Mouse (Mus musculus) right cerebral cortex, postnatal 4 days (tissue): ENCODE measurements around the gene Nepro.
A peak's percentile ranks its signal among the peaks of the same experiment; 100 is the strongest.

Experiments used
- DNase-seq: peaks from one replicate; pipeline ENCODE4 v3.0.0-alpha.2; 2022

Gene Nepro

GRCm38 (mm10) chr16:44724083-44724787, at the start of gene Nepro:
Gene Nepro (plus strand): TSS chr16:44724301.
- peak; percentile 89 for DNase-seq

- DNase-seq = no peak
These were observed 47.7 kb upstream of the Nepro start for GRCm38 (mm10) chr16:44676357-44676756.

GRCm38 (mm10) chr16:44679082-44679481, 45.0 kb upstream of the Nepro start:
- DNase-seq = no peak

- no peak for DNase-seq
These were observed 44.6 kb upstream of the Nepro start for GRCm38 (mm10) chr16:44679503-44679971.

- no peak for DNase-seq
These were observed 43.2 kb upstream of the Nepro start for GRCm38 (mm10) chr16:44680756-44681498.

- DNase-seq = no peak
These were observed 39.5 kb upstream of the Nepro start for GRCm38 (mm10) chr16:44684646-44685045.

GRCm38 (mm10) chr16:44685401-44685800, 38.7 kb upstream of the Nepro start:
- DNase-seq = no peak

GRCm38 (mm10) chr16:44686991-44687718, 36.9 kb upstream of the Nepro start:
- no peak for DNase-seq

- DNase-seq = no peak
These were observed 36.2 kb upstream of the Nepro start for GRCm38 (mm10) chr16:44687719-44688420.

- no peak for DNase-seq
These were observed 35.6 kb upstream of the Nepro start for GRCm38 (mm10) chr16:44688507-44688906.

GRCm38 (mm10) chr16:44690501-44690900, 33.6 kb upstream of the Nepro start:
- DNase-seq = no peak

- DNase-seq = no peak
These were observed 33.0 kb upstream of the Nepro start for GRCm38 (mm10) chr16:44691066-44691465.

- DNase-seq = peak; percentile 60
These were observed 32.5 kb upstream of the Nepro start for GRCm38 (mm10) chr16:44691561-44692141.

GRCm38 (mm10) chr16:44692541-44692940, 31.6 kb upstream of the Nepro start:
- DNase-seq = no peak

- no peak for DNase-seq
These were observed 30.4 kb upstream of the Nepro start for GRCm38 (mm10) chr16:44693695-44694094.

GRCm38 (mm10) chr16:44695214-44695858, 28.8 kb upstream of the Nepro start:
- DNase-seq = no peak

GRCm38 (mm10) chr16:44695859-44696620, 28.1 kb upstream of the Nepro start:
- DNase-seq = no peak

- no peak for DNase-seq
These were observed 26.5 kb upstream of the Nepro start for GRCm38 (mm10) chr16:44697473-44698205.

GRCm38 (mm10) chr16:44701155-44701554, 22.9 kb upstream of the Nepro start:
- no peak for DNase-seq

GRCm38 (mm10) chr16:44702272-44702671, 21.8 kb upstream of the Nepro start:
- no peak for DNase-seq
